Mouse (Mus musculus): ENCODE results near the gene Ccdc28b. TPM values are rescaled to one million over a fixed set of nuclear protein-coding genes. Genes with fewer than 3 reads are reported as not detected.

Gene Ccdc28b
- total and polyA plus RNA-seq, 2 experiments from 2014 or later = 78.8 to 174 TPM

GRCm38 (mm10) chr4:129661584-129661983 lies 37.8 kb upstream of the Ccdc28b start:
- Histone ChIP-seq H3K36me3 (ENCODE audit: insufficient read depth, low read length) (peaks cover 22% of the 10 kb centered on the region), H3K4me2 (ENCODE audit: low read depth, low read length, poor library complexity, severe bottlenecking) (no peak overlapping the region), H3K27ac (ENCODE audit: low read depth, low read length) (no peak overlapping the region), H3K9me3 (ENCODE audit: low read length) (no peaks in the 10 kb centered on the region), H3K9ac (replicated peaks; ENCODE audit: low read length, poor library complexity, severe bottlenecking) (no peak overlapping the region), H3K4me3 (ENCODE audit: low read depth, low read length) (no peak overlapping the region), H3K4me1 (ENCODE audit: insufficient read depth, low read length) (no peaks in the 10 kb centered on the region), H3K27me3 (ENCODE audit: insufficient read depth, low read length) (no peaks in the 10 kb centered on the region)
- DNase-seq (ENCODE audit: low spot score) (no peak), ATAC-seq (ENCODE audit: low FRiP score) (no peak)
- 90% methylated on average over 3 of the region's 3 CpGs for WGBS
- TF ChIP-seq CTCF (IDR thresholded peaks at IDR 0.05) = no peak

GRCm38 (mm10) chr4:129654770-129655169 lies 31.0 kb upstream of the Ccdc28b start:
- Histone ChIP-seq H3K9me3 (ENCODE audit: low read length) (no peaks in the 10 kb centered on the region), H3K27ac (ENCODE audit: low read depth, low read length) (no peak overlapping the region), H3K4me1 (ENCODE audit: insufficient read depth, low read length) (no peaks in the 10 kb centered on the region), H3K4me3 (ENCODE audit: low read depth, low read length) (no peak overlapping the region), H3K36me3 (ENCODE audit: insufficient read depth, low read length) (peaks cover 69% of the 10 kb centered on the region), H3K9ac (replicated peaks; ENCODE audit: low read length, poor library complexity, severe bottlenecking) (no peak overlapping the region), H3K4me2 (ENCODE audit: low read depth, low read length, poor library complexity, severe bottlenecking) (no peak overlapping the region), H3K27me3 (ENCODE audit: insufficient read depth, low read length) (no peaks in the 10 kb centered on the region)
- TF ChIP-seq CTCF (IDR thresholded peaks at IDR 0.05) = no peak
- DNase-seq (ENCODE audit: low spot score) = no peak
- no peak for ATAC-seq (ENCODE audit: low FRiP score)
- 91% methylated on average over 14 of the region's 14 CpGs for WGBS

GRCm38 (mm10) chr4:129650359-129650758 lies 26.6 kb upstream of the Ccdc28b start:
- H3K4me1 ChIP-seq (ENCODE audit: insufficient read depth, low read length) = no peaks in the 10 kb centered on the region
- ATAC-seq (ENCODE audit: low FRiP score) = no peak
- no peak overlapping the region for H3K27ac ChIP-seq (ENCODE audit: low read depth, low read length)
- TF ChIP-seq CTCF (IDR thresholded peaks at IDR 0.05) = no peak
- H3K4me2 ChIP-seq (ENCODE audit: low read depth, low read length, poor library complexity, severe bottlenecking) = no peak overlapping the region
- no peaks in the 10 kb centered on the region for H3K9me3 ChIP-seq (ENCODE audit: low read length)
- peaks cover 80% of the 10 kb centered on the region for H3K36me3 ChIP-seq (ENCODE audit: insufficient read depth, low read length)
- H3K4me3 ChIP-seq (ENCODE audit: low read depth, low read length) = no peak overlapping the region
- no peak overlapping the region for H3K9ac ChIP-seq (replicated peaks; ENCODE audit: low read length, poor library complexity, severe bottlenecking)
- no peak for DNase-seq (ENCODE audit: low spot score)
- WGBS = 95% methylated on average over 8 of the region's 8 CpGs
- no peaks in the 10 kb centered on the region for H3K27me3 ChIP-seq (ENCODE audit: insufficient read depth, low read length)

- no peak for TF ChIP-seq CTCF (IDR thresholded peaks at IDR 0.05)
These were observed 24.9 kb upstream of the Ccdc28b start for GRCm38 (mm10) chr4:129648656-129649055.

GRCm38 (mm10) chr4:129645204-129645603 lies 21.5 kb upstream of the Ccdc28b start:
- no peak for TF ChIP-seq CTCF (IDR thresholded peaks at IDR 0.05)
- H3K36me3 ChIP-seq (ENCODE audit: insufficient read depth, low read length) = peaks cover 45% of the 10 kb centered on the region
- H3K27me3 ChIP-seq (ENCODE audit: insufficient read depth, low read length) = no peaks in the 10 kb centered on the region
- H3K9ac ChIP-seq (replicated peaks; ENCODE audit: low read length, poor library complexity, severe bottlenecking) = no peak overlapping the region
- no peak overlapping the region for H3K4me3 ChIP-seq (ENCODE audit: low read depth, low read length)
- H3K4me1 ChIP-seq (ENCODE audit: insufficient read depth, low read length) = no peaks in the 10 kb centered on the region
- DNase-seq (ENCODE audit: low spot score) (no peak), ATAC-seq (ENCODE audit: low FRiP score) (no peak)
- no peaks in the 10 kb centered on the region for H3K9me3 ChIP-seq (ENCODE audit: low read length)
- no peak overlapping the region for H3K27ac ChIP-seq (ENCODE audit: low read depth, low read length)
- whole genome bisulfite sequencing = 95% methylated on average over 6 of the region's 6 CpGs
- H3K4me2 ChIP-seq (ENCODE audit: low read depth, low read length, poor library complexity, severe bottlenecking) = no peak overlapping the region

More at GRCm38 (mm10) chr4:129648656-129649055, 24.9 kb upstream of the Ccdc28b start:
- DNase-seq (ENCODE audit: low spot score) = no peak
- H3K4me3 ChIP-seq (ENCODE audit: low read depth, low read length) = no peak overlapping the region
- H3K9ac ChIP-seq (replicated peaks; ENCODE audit: low read length, poor library complexity, severe bottlenecking) = no peak overlapping the region
- H3K27ac ChIP-seq (ENCODE audit: low read depth, low read length) = no peak overlapping the region
- H3K27me3 ChIP-seq (ENCODE audit: insufficient read depth, low read length) = no peaks in the 10 kb centered on the region
- ATAC-seq (ENCODE audit: low FRiP score) = no peak
- H3K4me1 ChIP-seq (ENCODE audit: insufficient read depth, low read length) = no peaks in the 10 kb centered on the region
- WGBS = 92% methylated on average over 1 of the region's 1 CpGs
- H3K4me2 ChIP-seq (ENCODE audit: low read depth, low read length, poor library complexity, severe bottlenecking) = no peak overlapping the region
- peaks cover 69% of the 10 kb centered on the region for H3K36me3 ChIP-seq (ENCODE audit: insufficient read depth, low read length)
- no peaks in the 10 kb centered on the region for H3K9me3 ChIP-seq (ENCODE audit: low read length)

GRCm38 (mm10) chr4:129641756-129642155 lies 18.0 kb upstream of the Ccdc28b start:
- ATAC-seq (ENCODE audit: low FRiP score) (no peak), DNase-seq (ENCODE audit: low spot score) (no peak)
- Histone ChIP-seq H3K27me3 (ENCODE audit: insufficient read depth, low read length) (no peaks in the 10 kb centered on the region), H3K4me3 (ENCODE audit: low read depth, low read length) (no peak overlapping the region), H3K36me3 (ENCODE audit: insufficient read depth, low read length) (peaks cover 20% of the 10 kb centered on the region), H3K9me3 (ENCODE audit: low read length) (no peaks in the 10 kb centered on the region), H3K4me1 (ENCODE audit: insufficient read depth, low read length) (peaks cover 13% of the 10 kb centered on the region), H3K9ac (replicated peaks; ENCODE audit: low read length, poor library complexity, severe bottlenecking) (no peak overlapping the region), H3K27ac (ENCODE audit: low read depth, low read length) (no peak overlapping the region), H3K4me2 (ENCODE audit: low read depth, low read length, poor library complexity, severe bottlenecking) (no peak overlapping the region; the same call in 1 of the 2 replicates)
- TF ChIP-seq CTCF (IDR thresholded peaks at IDR 0.05) = no peak
- WGBS = 53% methylated on average over 5 of the region's 5 CpGs
